Mouse (Mus musculus) limb, embryonic 15.5 days (tissue): ENCODE data around the gene Rftn1. TPM values are rescaled to one million over a fixed set of nuclear protein-coding genes. Genes with fewer than 3 reads are reported as not detected.

Source experiments
- ATAC-seq: fragments of 200-750 bp; cut with Nextera tagmentation; 2 replicates; pipeline ENCODE4 v1.8.0; 2017; ENCODE audit warnings: low read depth, moderate TSS enrichment; ENCODE audit not compliant: insufficient number of reproducible peaks, low FRiP score, low TSS enrichment
- H3K27ac ChIP-seq: fragments of 300-500 bp; sonication (generic); 2 replicates; pipeline ENCODE4 v1.5.1; 2015; ENCODE audit warnings: moderate library complexity, mild to moderate bottlenecking, inconsistent platforms
- H3K27me3 ChIP-seq: fragments of 300-500 bp; sonication (generic); 2 replicates; pipeline ENCODE4 v1.6.1; 2015; ENCODE audit warnings: inconsistent platforms
- H3K36me3 ChIP-seq: fragments of 300-500 bp; sonication (generic); 2 replicates; pipeline ENCODE4 v1.6.1; 2015; ENCODE audit warnings: inconsistent platforms
- H3K4me1 ChIP-seq: fragments of 300-500 bp; sonication (generic); 2 replicates; pipeline ENCODE4 v1.6.1; 2015; ENCODE audit warnings: inconsistent platforms
- H3K4me2 ChIP-seq: fragments of 300-500 bp; sonication (generic); 2 replicates; pipeline ENCODE4 v1.6.1; 2015; ENCODE audit warnings: mild to moderate bottlenecking, inconsistent platforms
- H3K4me3 ChIP-seq: fragments of 300-500 bp; sonication (generic); 2 replicates; pipeline ENCODE4 v1.5.1; 2015; ENCODE audit warnings: mild to moderate bottlenecking, inconsistent platforms
- H3K9ac ChIP-seq: fragments of 300-500 bp; sonication (generic); 2 replicates; pipeline ENCODE4 v1.6.1; 2015; ENCODE audit warnings: inconsistent platforms
- H3K9me3 ChIP-seq: fragments of 300-500 bp; sonication (generic); 2 replicates; pipeline ENCODE4 v1.6.1; 2016; ENCODE audit warnings: inconsistent platforms
- WGBS: fragments of 180-500 bp; shearing (Covaris S2); methylation state at CpG from one replicate; pipeline ENCODE4 v1.1.7; 2015; 5-methylcytosine and 5-hydroxymethylcytosine counted together
- polyA plus RNA-seq: library from polyadenylated mRNA; unstranded; fragments of >200 nt; fragmentation: Nextera tagmentation; extraction: Ambion mirVana; gene quantifications from 2 replicates; pipeline ENCODE4 v1.2.1, GENCODE M21; 2015

Gene Rftn1
- polyA plus RNA-seq, 1 experiment from 2014 or later: 18.0 TPM

DNA sequence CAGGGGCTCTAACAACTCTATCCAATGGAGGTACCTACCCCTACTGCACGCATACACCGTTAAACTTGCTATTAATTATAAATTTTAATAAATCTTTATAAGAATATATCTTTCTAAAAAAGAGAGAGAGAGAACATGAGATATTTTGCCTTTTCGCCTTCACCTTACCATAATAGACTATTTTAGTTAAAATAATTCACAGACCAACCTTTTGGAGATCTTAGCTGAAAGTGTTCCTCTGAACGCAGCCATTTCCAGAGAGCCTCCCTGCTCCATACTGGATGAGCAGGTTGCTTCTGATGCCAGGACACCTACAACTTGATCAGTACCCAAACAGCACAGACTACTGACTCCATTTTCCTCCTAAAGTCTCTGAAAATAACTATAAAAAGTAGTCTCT, 94.2 kb downstream of the Rftn1 start:
- Histone ChIP-seq H3K9ac (no peak overlapping the region), H3K27ac (no peak overlapping the region), H3K36me3 (no peaks in the 10 kb centered on the region), H3K9me3 (no peaks in the 10 kb centered on the region), H3K27me3 (no peaks in the 10 kb centered on the region), H3K4me1 (peaks cover 4% of the 10 kb centered on the region; the same call in 1 of the 2 replicates), H3K4me2 (no peak overlapping the region), H3K4me3 (no peak overlapping the region)
- no peak for ATAC-seq
- WGBS: 85% methylated on average over 4 of the region's 4 CpGs

DNA sequence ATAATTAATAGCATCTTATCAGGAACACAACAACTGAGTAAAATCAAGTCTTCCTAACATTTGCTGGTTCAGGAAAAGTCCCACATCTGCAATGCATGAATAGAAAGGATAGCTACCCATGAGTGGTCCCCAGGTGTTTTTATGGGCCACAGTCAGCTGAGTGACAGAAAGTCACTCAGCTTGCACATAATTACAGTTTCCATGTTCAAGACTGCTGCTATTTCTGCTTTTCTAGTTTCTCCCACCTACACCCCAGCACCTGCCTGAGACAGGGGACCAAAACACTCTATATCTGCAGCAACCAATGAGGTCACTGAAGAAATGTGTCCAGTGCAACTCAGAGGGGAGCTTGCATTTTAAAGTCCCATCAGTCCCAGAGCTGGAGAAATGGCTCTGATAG, 95.9 kb downstream of the Rftn1 start:
- no peak overlapping the region for H3K27ac ChIP-seq
- H3K9ac ChIP-seq: no peak overlapping the region
- H3K27me3 ChIP-seq: no peaks in the 10 kb centered on the region
- no peaks in the 10 kb centered on the region for H3K9me3 ChIP-seq
- ATAC-seq: no peak
- no peak overlapping the region for H3K4me3 ChIP-seq
- no peaks in the 10 kb centered on the region for H3K36me3 ChIP-seq
- H3K4me1 ChIP-seq: peaks cover 4% of the 10 kb centered on the region; the same call in 1 of the 2 replicates
- H3K4me2 ChIP-seq: no peak overlapping the region

DNA sequence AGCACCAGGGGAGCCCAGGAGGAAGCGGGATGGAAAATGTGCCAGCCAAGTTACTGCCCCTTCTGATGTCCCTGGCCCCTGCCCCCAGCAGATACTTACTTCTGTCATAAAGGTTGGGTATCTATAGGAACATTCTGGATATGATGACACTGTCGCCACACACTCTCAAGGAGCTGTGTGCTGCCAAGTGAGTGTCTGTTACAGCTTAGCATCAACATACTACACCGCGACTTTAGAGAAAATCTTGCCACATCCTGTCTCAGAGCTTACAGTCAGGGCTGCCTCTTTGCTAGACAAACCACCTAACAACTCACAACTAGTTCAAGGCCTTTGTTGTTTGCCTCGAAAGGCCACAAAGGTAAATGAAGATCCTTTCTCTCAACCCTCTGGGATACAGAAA, 96.4 kb downstream of the Rftn1 start:
- Histone ChIP-seq H3K9me3 (no peaks in the 10 kb centered on the region), H3K4me3 (no peak overlapping the region), H3K4me1 (peaks cover 5% of the 10 kb centered on the region; the same call in 1 of the 2 replicates), H3K9ac (no peak overlapping the region), H3K4me2 (no peak overlapping the region), H3K27me3 (no peaks in the 10 kb centered on the region), H3K27ac (no peak overlapping the region), H3K36me3 (no peaks in the 10 kb centered on the region)
- no peak for ATAC-seq
- WGBS: 78% methylated on average over 5 of the region's 5 CpGs

DNA sequence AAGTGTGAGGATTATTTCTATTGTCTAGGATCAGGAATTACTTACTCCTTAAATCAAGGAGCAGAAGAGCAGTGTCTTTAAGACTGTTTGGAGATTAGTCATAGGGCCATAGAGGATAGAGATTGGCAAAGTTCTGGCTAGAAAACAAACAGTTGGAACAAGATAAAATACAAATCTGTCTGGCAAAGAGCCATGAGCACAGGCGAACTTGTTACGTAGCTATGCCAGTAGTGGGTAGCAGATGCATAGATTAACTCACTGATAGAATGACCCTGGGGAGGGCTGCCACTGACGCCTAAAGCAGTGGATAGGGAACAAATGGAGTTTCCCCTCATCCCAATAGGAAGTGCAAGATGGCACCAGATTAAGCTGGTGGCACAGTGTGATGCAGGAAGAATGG, 97.1 kb downstream of the Rftn1 start:
- Histone ChIP-seq H3K9ac (no peak overlapping the region), H3K4me3 (no peak overlapping the region), H3K4me1 (peaks cover 8% of the 10 kb centered on the region; the same call in 1 of the 2 replicates), H3K27ac (no peak overlapping the region), H3K27me3 (no peaks in the 10 kb centered on the region), H3K36me3 (no peaks in the 10 kb centered on the region), H3K4me2 (no peak overlapping the region), H3K9me3 (no peaks in the 10 kb centered on the region)
- ATAC-seq: no peak
- WGBS: 59% methylated on average over 3 of the region's 3 CpGs

DNA sequence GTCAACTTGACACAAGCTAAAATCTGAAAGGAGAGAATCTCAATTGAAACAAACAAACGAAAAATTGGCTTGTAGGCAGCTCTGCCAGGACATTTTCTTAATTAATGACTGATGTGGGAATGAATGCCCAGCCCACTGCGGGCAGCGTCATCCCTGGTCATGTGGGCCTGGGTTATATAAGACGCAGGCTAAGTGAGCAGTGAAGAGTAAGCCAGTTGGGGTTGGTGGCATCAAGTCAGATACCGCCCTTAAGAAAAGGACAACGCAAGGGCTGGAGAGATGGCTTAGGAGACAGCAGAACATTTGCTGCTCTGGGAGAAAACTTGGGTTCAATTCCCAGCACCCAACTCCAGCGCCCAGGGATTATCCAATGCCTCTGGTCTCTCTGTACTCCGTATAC, 97.6 kb downstream of the Rftn1 start:
- H3K36me3 ChIP-seq: no peaks in the 10 kb centered on the region
- WGBS: 78% methylated on average over 8 of the region's 8 CpGs

DNA sequence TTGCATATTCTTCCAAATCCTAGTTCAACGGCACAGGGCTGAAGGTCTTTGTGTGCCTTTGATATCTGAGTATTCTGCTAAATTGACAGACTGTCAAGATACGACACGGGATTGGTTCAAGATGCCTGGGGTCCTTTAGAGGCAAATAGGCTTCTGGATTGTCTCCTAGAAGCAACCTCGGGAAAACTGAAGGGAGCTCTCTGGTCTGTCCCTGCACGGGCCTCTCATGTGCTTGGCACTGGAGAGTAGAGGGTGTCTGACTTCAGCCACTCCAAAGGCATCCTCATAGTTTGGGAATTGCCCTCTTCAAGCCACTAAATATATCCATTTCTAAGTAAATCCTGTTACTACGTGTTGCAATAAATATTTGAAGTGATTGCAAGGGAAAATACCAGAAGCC, 98.6 kb downstream of the Rftn1 start:
- no peak overlapping the region for H3K9ac ChIP-seq
- no peaks in the 10 kb centered on the region for H3K36me3 ChIP-seq
- no peak overlapping the region for H3K27ac ChIP-seq
- ATAC-seq: no peak
- H3K4me1 ChIP-seq: peaks cover 8% of the 10 kb centered on the region; the same call in 1 of the 2 replicates
- no peaks in the 10 kb centered on the region for H3K9me3 ChIP-seq
- H3K27me3 ChIP-seq: no peaks in the 10 kb centered on the region
- H3K4me3 ChIP-seq: no peak overlapping the region
- 50% methylated on average over 6 of the region's 6 CpGs for WGBS
- no peak overlapping the region for H3K4me2 ChIP-seq

More for the DNA sequence above, 97.6 kb downstream of the Rftn1 start:
- H3K4me2 ChIP-seq: no peak overlapping the region
- no peak for ATAC-seq
- H3K4me3 ChIP-seq: no peak overlapping the region
- no peaks in the 10 kb centered on the region for H3K9me3 ChIP-seq
- H3K4me1 ChIP-seq: peaks cover 8% of the 10 kb centered on the region; the same call in 1 of the 2 replicates
- no peak overlapping the region for H3K27ac ChIP-seq
- H3K9ac ChIP-seq: no peak overlapping the region
- no peaks in the 10 kb centered on the region for H3K27me3 ChIP-seq

DNA sequence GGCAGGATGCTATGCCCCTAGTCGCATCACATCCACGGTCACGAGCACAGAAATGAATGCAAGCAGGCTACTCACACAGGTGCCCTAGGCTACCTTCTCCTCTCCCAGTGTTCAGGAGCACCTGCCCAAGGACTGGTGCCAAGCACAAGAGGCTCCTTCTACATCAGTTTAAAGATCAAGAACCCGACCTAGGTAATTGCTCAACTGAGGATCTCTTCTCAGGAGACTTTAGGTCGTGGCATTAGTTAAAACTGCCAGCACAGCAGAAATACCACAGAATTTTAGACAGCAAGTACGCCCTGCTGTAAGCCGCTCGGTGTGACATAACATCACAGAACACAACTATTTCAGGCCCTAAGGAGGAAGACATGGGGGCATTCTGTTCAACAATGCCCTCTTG, 100.7 kb downstream of the Rftn1 start:
- H3K4me2 ChIP-seq: no peak overlapping the region
- ATAC-seq: no peak
- no peak overlapping the region for H3K9ac ChIP-seq
- H3K4me1 ChIP-seq: peaks cover 8% of the 10 kb centered on the region; the same call in 1 of the 2 replicates
- H3K27ac ChIP-seq: no peak overlapping the region
- peaks cover 5% of the 10 kb centered on the region; the same call in 1 of the 2 replicates for H3K36me3 ChIP-seq
- WGBS: 81% methylated on average over 8 of the region's 8 CpGs
- no peaks in the 10 kb centered on the region for H3K27me3 ChIP-seq
- no peak overlapping the region for H3K4me3 ChIP-seq
- H3K9me3 ChIP-seq: no peaks in the 10 kb centered on the region

DNA sequence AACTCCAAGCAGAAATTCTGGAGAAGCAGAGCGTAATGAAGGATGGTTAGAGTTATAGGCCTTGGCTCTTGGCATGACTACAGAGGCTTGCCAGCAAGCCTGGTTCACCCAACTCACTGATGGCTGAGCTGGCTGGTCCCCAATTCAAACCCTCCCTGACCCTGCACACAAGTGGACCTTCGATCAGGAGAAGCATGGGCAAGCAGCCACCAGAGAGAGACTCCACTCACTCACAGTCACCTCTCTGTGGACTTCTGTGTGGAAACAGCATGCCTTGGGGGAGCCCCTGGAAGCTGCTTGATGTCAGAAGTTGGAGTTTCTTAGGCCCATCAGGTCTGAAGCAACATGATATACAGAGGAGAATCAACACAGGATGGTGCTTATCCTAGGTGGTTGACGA, 102.4 kb downstream of the Rftn1 start:
- 72% methylated on average over 3 of the region's 3 CpGs for WGBS
- no peak for ATAC-seq

DNA sequence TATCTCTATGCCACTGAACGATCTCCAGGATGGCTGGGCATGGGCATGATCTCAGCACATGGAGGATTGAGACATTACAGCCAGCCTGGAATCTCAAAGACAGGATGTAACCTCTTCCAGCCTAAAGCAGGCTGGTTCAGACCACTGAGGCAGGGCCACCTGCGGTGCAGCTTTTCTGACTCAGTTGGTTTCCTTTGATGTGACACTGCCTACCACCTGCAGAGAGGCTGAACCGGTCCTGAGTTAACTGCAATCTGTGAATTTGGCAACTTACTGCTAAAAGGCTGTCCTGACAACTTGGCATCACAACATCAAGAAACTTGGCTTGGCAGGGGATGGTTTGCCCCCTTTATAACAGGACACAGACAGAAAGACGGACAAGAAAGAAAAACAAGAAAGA, 103.6 kb downstream of the Rftn1 start:
- no peak overlapping the region for H3K9ac ChIP-seq
- ATAC-seq: no peak
- 57% methylated on average over 4 of the region's 4 CpGs for WGBS

More for the DNA sequence above, 102.4 kb downstream of the Rftn1 start:
- no peak overlapping the region for H3K4me2 ChIP-seq
- H3K36me3 ChIP-seq: peaks cover 5% of the 10 kb centered on the region; the same call in 1 of the 2 replicates
- no peaks in the 10 kb centered on the region for H3K9me3 ChIP-seq
- no peak overlapping the region for H3K9ac ChIP-seq
- peaks cover 9% of the 10 kb centered on the region; the same call in 1 of the 2 replicates for H3K4me1 ChIP-seq
- H3K27me3 ChIP-seq: no peaks in the 10 kb centered on the region
- H3K4me3 ChIP-seq: no peak overlapping the region
- no peak overlapping the region for H3K27ac ChIP-seq

DNA sequence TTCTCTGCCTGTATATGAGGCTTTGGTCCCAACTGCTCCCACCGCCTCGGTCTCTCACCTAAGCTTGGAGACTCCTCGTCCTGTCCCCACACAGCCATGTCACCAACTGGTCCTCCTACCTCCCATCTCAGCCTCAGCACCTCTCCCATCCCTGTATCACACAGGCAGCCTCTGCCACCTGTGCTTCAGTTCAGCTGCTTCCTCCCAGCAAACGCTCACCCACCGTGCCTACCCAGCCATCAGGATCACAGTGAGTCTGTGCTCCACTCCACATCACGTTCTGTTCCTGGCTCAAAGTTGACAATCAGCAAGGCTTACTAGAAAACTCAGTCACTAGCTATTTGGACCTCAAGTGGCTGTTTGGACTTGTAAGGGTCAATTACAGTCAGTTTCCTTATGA, 105.8 kb downstream of the Rftn1 start:
- no peak for ATAC-seq
- no peak overlapping the region for H3K9ac ChIP-seq
- H3K27ac ChIP-seq: no peak overlapping the region
- WGBS: 83% methylated on average over 6 of the region's 6 CpGs
- H3K36me3 ChIP-seq: peaks cover 5% of the 10 kb centered on the region; the same call in 1 of the 2 replicates
- H3K27me3 ChIP-seq: no peaks in the 10 kb centered on the region
- H3K4me2 ChIP-seq: no peak overlapping the region
- no peak overlapping the region for H3K4me3 ChIP-seq
- peaks cover 8% of the 10 kb centered on the region; the same call in 1 of the 2 replicates for H3K4me1 ChIP-seq
- no peaks in the 10 kb centered on the region for H3K9me3 ChIP-seq

More for the DNA sequence above, 103.6 kb downstream of the Rftn1 start:
- peaks cover 5% of the 10 kb centered on the region; the same call in 1 of the 2 replicates for H3K36me3 ChIP-seq
- H3K4me3 ChIP-seq: no peak overlapping the region
- H3K4me2 ChIP-seq: no peak overlapping the region
- peaks cover 11% of the 10 kb centered on the region; the same call in 1 of the 2 replicates for H3K4me1 ChIP-seq
- no peaks in the 10 kb centered on the region for H3K9me3 ChIP-seq
- H3K27ac ChIP-seq: no peak overlapping the region
- H3K27me3 ChIP-seq: no peaks in the 10 kb centered on the region

DNA sequence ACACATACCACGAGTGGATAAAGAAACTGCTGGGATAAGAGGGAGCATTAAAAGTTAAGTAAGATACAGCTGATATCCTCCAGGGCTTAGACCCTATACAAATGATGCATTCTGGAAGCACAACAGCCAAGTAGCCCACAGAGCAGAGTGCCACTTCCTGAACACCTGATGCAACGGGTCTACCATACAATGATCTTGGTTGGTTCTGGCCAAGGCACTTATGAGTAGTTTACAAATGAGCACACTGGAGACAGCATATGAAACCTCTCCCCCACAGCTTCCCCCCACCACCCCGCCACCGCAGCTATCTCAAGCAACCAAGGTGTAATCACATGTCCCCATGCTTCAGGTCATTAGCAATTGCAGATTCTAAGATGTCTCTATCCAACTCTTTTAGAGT, 106.5 kb downstream of the Rftn1 start:
- WGBS: 87% methylated on average over 4 of the region's 4 CpGs
- peaks cover 6% of the 10 kb centered on the region; the same call in 1 of the 2 replicates for H3K4me1 ChIP-seq
- ATAC-seq: no peak
- no peak overlapping the region for H3K4me2 ChIP-seq
- H3K9ac ChIP-seq: no peak overlapping the region
- no peak overlapping the region for H3K27ac ChIP-seq
- no peak overlapping the region for H3K4me3 ChIP-seq
- H3K27me3 ChIP-seq: no peaks in the 10 kb centered on the region
- H3K9me3 ChIP-seq: no peaks in the 10 kb centered on the region
- H3K36me3 ChIP-seq: peaks cover 5% of the 10 kb centered on the region; the same call in 1 of the 2 replicates

DNA sequence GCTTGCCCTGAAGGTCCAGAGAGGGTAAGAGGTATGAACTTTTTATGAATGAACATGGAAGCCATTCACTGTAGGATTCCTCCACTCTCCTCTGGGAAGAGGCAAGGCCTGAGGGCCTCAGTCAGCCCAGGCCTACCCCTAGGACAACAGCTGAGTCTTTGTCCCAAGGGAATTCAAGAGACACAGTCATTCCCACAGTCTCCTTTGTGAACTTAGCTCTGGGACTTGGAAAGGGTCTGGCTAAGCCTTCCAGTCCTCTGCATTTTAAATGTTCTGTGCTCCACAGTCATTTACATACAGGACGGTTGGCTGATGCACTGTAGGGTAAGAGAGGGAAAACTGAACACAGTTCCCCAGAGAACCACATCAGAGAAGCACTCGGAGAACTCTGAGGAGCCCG, 107.5 kb downstream of the Rftn1 start:
- Histone ChIP-seq H3K9me3 (no peaks in the 10 kb centered on the region), H3K27ac (no peak overlapping the region)
- WGBS: 77% methylated on average over 3 of the region's 3 CpGs

DNA sequence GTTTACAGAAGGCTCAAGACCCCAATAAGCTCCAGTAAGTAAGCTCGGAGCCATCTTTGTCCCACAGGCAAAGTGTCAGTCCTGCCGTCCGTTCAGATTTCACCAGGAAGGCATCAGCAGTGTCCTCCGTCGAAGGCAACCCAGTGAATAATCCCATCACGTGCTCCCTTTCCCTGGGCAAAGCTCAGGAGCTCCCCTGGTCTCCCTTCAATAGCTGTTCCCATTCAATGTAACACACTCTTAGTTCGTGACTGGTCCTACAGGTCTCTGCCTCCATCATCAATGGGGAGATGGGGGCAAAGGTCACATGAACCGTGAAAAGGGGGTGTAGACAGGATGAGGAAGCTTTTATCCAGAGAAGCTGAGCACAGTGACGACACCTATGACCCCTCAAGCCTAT, 108.8 kb downstream of the Rftn1 start:
- 0 out of 2 replicates have a peak, but pooled peaks cover 4% of the 10 kb centered on the region for H3K4me1 ChIP-seq
- peaks cover 5% of the 10 kb centered on the region; the same call in 1 of the 2 replicates for H3K36me3 ChIP-seq
- 70% methylated on average over 9 of the region's 9 CpGs for WGBS
- no peak for ATAC-seq
- H3K27ac ChIP-seq: no peak overlapping the region
- H3K27me3 ChIP-seq: no peaks in the 10 kb centered on the region
- no peak overlapping the region for H3K9ac ChIP-seq
- H3K4me2 ChIP-seq: no peak overlapping the region
- no peak overlapping the region for H3K4me3 ChIP-seq
- no peaks in the 10 kb centered on the region for H3K9me3 ChIP-seq

More for the DNA sequence above, 107.5 kb downstream of the Rftn1 start:
- peaks cover 5% of the 10 kb centered on the region; the same call in 1 of the 2 replicates for H3K36me3 ChIP-seq
- no peak overlapping the region for H3K9ac ChIP-seq
- no peak overlapping the region for H3K4me2 ChIP-seq
- H3K4me3 ChIP-seq: no peak overlapping the region
- H3K27me3 ChIP-seq: no peaks in the 10 kb centered on the region
- ATAC-seq: no peak
- H3K4me1 ChIP-seq: peaks cover 4% of the 10 kb centered on the region; the same call in 1 of the 2 replicates
